Mouse (Mus musculus): ENCODE data around the gene Bicra.

DNA sequence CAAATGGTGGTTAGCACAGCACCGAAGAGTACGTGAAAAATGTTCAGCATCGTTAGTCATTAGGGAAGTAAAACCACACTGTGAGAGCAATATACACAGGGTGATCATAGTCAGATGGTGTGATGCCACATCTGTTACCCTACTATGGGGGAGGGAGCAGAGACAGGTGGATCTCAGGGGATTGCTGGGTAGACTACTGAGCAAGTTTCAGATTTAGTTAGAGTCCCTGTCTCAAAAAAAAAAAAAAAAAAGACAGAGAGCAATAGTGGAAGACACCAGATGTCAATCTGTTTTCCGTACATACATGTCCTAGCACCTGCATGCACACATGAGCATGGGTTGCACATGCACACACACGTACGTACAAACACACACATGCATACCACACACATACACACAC lies 7.9 kb upstream of the Bicra start:
- TF ChIP-seq POLR2A (IDR thresholded peaks at IDR 0.05; ENCODE audit: insufficient read length, low read depth) (no peak), USF1 (IDR thresholded peaks at IDR 0.05; ENCODE audit: low read depth) (no peak), MYOD1 (IDR thresholded peaks at IDR 0.05; ENCODE audit: control insufficient read depth in 1 of 3, insufficient read length in 2 of 3, low read depth in 2 of 3) (no peak), POLR2AphosphoS2 (IDR thresholded peaks at IDR 0.05; ENCODE audit: insufficient read length, low read depth) (no peak), E2F4 (IDR thresholded peaks at IDR 0.05; ENCODE audit: insufficient read depth) (no peak), MYOG (IDR thresholded peaks at IDR 0.05; ENCODE audit: control insufficient read depth in 1 of 3, insufficient read depth in 1 of 3, insufficient read length in 2 of 3, low read depth in 2 of 3) (no peak), MAX (IDR thresholded peaks at IDR 0.05; ENCODE audit: low read depth) (no peak), TCF12 (IDR thresholded peaks at IDR 0.05; ENCODE audit: insufficient read depth, poor library complexity, severe bottlenecking) (no peak), CEBPB (IDR thresholded peaks at IDR 0.05; ENCODE audit: insufficient read depth, poor library complexity, severe bottlenecking) (no peak), SRF (IDR thresholded peaks at IDR 0.05; ENCODE audit: control insufficient read depth, insufficient read length, low read depth) (no peak), TCF3 (IDR thresholded peaks at IDR 0.05; ENCODE audit: insufficient read length, low read depth) (no peak), REST (IDR thresholded peaks at IDR 0.05; ENCODE audit: insufficient read depth, insufficient read length) (no peak)

Data from myocyte (in vitro differentiated cells).